Mouse (Mus musculus) midbrain, embryonic 12.5 days (tissue): ENCODE measurements around the gene Traf1. TPM values are rescaled to one million over a fixed set of nuclear protein-coding genes. Genes with fewer than 3 reads are reported as not detected.

ENCODE experiments used
- polyA plus RNA-seq: library from polyadenylated mRNA; unstranded; fragments of >200 nt; fragmentation: Nextera tagmentation; extraction: Ambion mirVana; gene quantifications from 2 replicates; pipeline ENCODE4 v1.2.1, GENCODE M21; 2016

Gene Traf1
- polyA plus RNA-seq, 1 experiment from 2014 or later, result 1.3 TPM

Other genes starting within 250 kb of the Traf1 start
- gene Gapvd1, start 206.5 kb downstream of the Traf1 start, polyA plus RNA-seq, result 124 and 130 TPM in 2 replicates
- 609 and 641 TPM in 2 replicates for gene Hspa5, start 189.8 kb downstream of the Traf1 start, polyA plus RNA-seq
- gene Rabepk, start 161.9 kb downstream of the Traf1 start, polyA plus RNA-seq, result 20.3 and 24.6 TPM in 2 replicates
- 81.6 and 85.0 TPM in 2 replicates for gene Fbxw2, start 135.5 kb downstream of the Traf1 start, polyA plus RNA-seq
- gene Gm34653, start 128.8 kb downstream of the Traf1 start, polyA plus RNA-seq, result 0.10 TPM in 1 of 2 replicates, not detected in the other
- 0.28 TPM in 1 of 2 replicates, not detected in the other for gene Cutal, start 87.4 kb downstream of the Traf1 start, polyA plus RNA-seq
- 106 and 107 TPM in 2 replicates for gene Psmd5, start 86.8 kb downstream of the Traf1 start, polyA plus RNA-seq
- gene Phf19, start 47.7 kb downstream of the Traf1 start, polyA plus RNA-seq, result 2.7 and 4.1 TPM in 2 replicates
- gene Hc, start 99.7 kb upstream of the Traf1 start, polyA plus RNA-seq, result 0.96 and 0.99 TPM in 2 replicates
- 0.47 and 0.51 TPM in 2 replicates for gene AI182371, start 139.8 kb upstream of the Traf1 start, polyA plus RNA-seq
- gene Cntrl, start 147.7 kb upstream of the Traf1 start, polyA plus RNA-seq, result 30.7 and 32.5 TPM in 2 replicates
- 357 and 365 TPM in 2 replicates for gene Rab14, start 239.3 kb upstream of the Traf1 start, polyA plus RNA-seq